Mouse (Mus musculus) liver, embryonic 12.5 days (tissue): Measurements from ENCODE around the gene Trem3. TPM values are rescaled to one million over a fixed set of nuclear protein-coding genes. Genes with fewer than 3 reads are reported as not detected.
A peak's percentile ranks its signal among the peaks of the same experiment; 100 is the strongest.

Experiments
- ATAC-seq: fragments of 200-750 bp; cut with Nextera tagmentation; 2 replicates; pipeline ENCODE4 v1.8.0; 2017; ENCODE audit warnings: moderate number of reproducible peaks, mild to moderate bottlenecking, moderate library complexity
- H3K27ac ChIP-seq: fragments of 300-500 bp; sonication (generic); 2 replicates; pipeline ENCODE4 v1.5.1; 2016; ENCODE audit warnings: mild to moderate bottlenecking
- H3K27me3 ChIP-seq: fragments of 300-500 bp; sonication (generic); replicated peaks from 2 replicates; pipeline ENCODE4 v1.6.1; 2016; ENCODE audit warnings: mild to moderate bottlenecking, moderate library complexity
- H3K36me3 ChIP-seq: fragments of 300-500 bp; sonication (generic); 2 replicates; pipeline ENCODE4 v1.6.1; 2016; ENCODE audit warnings: mild to moderate bottlenecking, moderate library complexity
- H3K4me1 ChIP-seq: fragments of 300-500 bp; sonication (generic); 2 replicates; pipeline ENCODE4 v1.6.1; 2016
- H3K4me2 ChIP-seq: fragments of 300-500 bp; sonication (generic); 2 replicates; pipeline ENCODE4 v1.6.1; 2016; ENCODE audit warnings: mild to moderate bottlenecking, moderate library complexity
- H3K4me3 ChIP-seq: fragments of 300-500 bp; sonication (generic); 2 replicates; pipeline ENCODE4 v1.5.1; 2016; ENCODE audit warnings: mild to moderate bottlenecking, moderate library complexity
- H3K9ac ChIP-seq: fragments of 300-500 bp; sonication (generic); 2 replicates; pipeline ENCODE4 v1.6.1; 2016; ENCODE audit warnings: mild to moderate bottlenecking, moderate library complexity
- H3K9me3 ChIP-seq: fragments of 300-500 bp; sonication (generic); replicated peaks from 2 replicates; pipeline ENCODE4 v1.6.1; 2016; ENCODE audit warnings: mild to moderate bottlenecking, moderate library complexity
- WGBS: fragments of 180-500 bp; shearing (Covaris S2); methylation state at CpG from one replicate; pipeline ENCODE4 v1.1.7; 2016; ENCODE audit not compliant: insufficient replicate concordance; 5-methylcytosine and 5-hydroxymethylcytosine counted together
- polyA plus RNA-seq: library from polyadenylated mRNA; unstranded; fragments of >200 nt; fragmentation: Nextera tagmentation; extraction: Ambion mirVana; gene quantifications from 2 replicates; pipeline ENCODE4 v1.2.1, GENCODE M21; 2016

Trem3 gene
- polyA plus RNA-seq, 1 experiment from 2014 or later: 0.77 TPM

GRCm38 (mm10) chr17:48250631-48251030 is 3.1 kb downstream of the Trem3 start:
- H3K4me2 ChIP-seq: no peak overlapping the region
- H3K9me3 ChIP-seq: no peaks in the 10 kb centered on the region
- H3K27me3 ChIP-seq: no peaks in the 10 kb centered on the region
- no peak overlapping the region for H3K4me3 ChIP-seq
- no peak overlapping the region for H3K27ac ChIP-seq
- H3K4me1 ChIP-seq: no peaks in the 10 kb centered on the region
- WGBS: 76% methylated on average over 7 of the region's 7 CpGs
- no peak overlapping the region for H3K9ac ChIP-seq
- no peak for ATAC-seq
- no peaks in the 10 kb centered on the region for H3K36me3 ChIP-seq

DNA sequence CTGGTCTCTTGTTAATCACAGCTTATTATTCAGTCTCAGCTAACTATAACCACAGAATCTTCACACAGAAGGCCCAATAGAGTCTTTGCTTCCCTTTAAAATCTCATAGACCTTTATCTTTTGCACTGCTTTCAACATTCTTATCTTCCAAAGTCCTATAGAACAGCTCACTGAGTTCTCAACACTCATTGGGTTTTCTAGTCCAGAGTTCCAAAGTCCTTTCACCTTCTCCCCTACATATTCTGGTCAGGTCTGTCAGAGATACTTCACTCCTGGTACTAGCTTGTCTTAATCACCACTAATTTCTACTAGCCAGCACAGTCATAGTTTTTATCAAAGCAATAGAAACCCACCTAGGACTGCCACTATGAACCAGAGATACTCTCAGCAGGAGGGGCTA is 9.0 kb downstream of the Trem3 start:
- H3K9me3 ChIP-seq: no peaks in the 10 kb centered on the region
- no peak overlapping the region for H3K4me2 ChIP-seq
- no peak for ATAC-seq

DNA sequence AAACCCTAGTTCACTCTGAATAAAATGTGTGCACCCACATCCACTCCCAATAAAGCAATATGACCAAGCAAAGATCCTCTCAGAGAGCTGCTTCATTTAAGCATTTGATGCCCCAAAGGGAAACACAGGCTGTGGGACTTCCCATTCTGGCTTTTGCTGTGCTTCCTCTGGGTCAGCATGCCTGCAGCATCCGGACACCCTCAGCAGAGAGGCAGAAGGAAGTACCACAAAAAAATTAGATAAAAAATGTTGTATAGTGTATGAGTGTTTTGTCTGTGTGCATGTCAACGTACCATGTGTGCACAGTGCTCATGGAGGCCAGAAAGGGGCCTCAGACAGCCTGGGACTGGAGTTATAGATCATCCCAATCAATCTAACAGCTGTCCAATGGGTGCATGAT is 14.3 kb downstream of the Trem3 start:
- H3K36me3 ChIP-seq: no peaks in the 10 kb centered on the region
- 48% methylated on average over 2 of the region's 2 CpGs for WGBS
- H3K27me3 ChIP-seq: no peaks in the 10 kb centered on the region
- ATAC-seq: no peak
- H3K4me1 ChIP-seq: peaks cover 18% of the 10 kb centered on the region
- no peak overlapping the region for H3K4me3 ChIP-seq
- no peaks in the 10 kb centered on the region for H3K9me3 ChIP-seq
- no peak overlapping the region for H3K27ac ChIP-seq
- no peak overlapping the region for H3K4me2 ChIP-seq
- no peak overlapping the region for H3K9ac ChIP-seq

More for the DNA sequence above, 9.0 kb downstream of the Trem3 start:
- no peak overlapping the region for H3K27ac ChIP-seq
- H3K4me1 ChIP-seq: no peaks in the 10 kb centered on the region
- no peaks in the 10 kb centered on the region for H3K36me3 ChIP-seq
- no peak overlapping the region for H3K4me3 ChIP-seq
- no peak overlapping the region for H3K9ac ChIP-seq
- H3K27me3 ChIP-seq: no peaks in the 10 kb centered on the region

DNA sequence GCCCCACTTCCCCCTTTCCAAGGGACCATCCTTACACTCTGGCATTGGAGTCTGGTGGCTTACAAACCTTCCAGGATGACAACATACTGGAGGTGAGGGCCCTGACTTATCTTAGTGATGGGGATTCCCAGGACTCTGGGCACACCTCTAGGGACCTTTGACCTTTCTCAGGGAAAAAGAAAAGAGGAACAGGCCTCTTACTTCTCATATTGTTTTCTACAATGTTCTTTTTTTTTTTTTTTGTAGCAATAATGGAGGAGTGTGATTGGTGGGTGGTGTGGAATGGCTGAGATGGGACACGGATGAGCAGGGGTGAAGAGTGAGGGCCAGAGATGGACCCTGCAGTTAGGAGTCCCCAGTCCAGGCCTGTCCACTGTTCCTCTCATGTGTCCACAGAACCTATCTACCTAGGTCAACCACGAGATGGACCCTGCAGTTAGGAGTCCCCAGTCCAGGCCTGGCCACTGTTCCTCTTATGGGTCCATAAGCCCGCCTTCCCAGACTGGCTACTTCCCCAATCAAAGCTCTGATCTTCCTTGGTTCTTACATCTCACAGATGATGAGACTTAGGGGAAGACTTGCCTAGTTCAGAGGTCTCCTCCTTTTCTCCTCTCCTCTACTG is 16.3 kb downstream of the Trem3 start, which contains the start of gene Treml4:
Gene Treml4 (plus strand): TSS at position 555 of the 622 bp plus-strand sequence.
- Histone ChIP-seq H3K9ac (no peak within 1 kb of the TSS), H3K36me3 (no peaks in the 10 kb centered on the region), H3K4me3 (no peak within 1 kb of the TSS), H3K27ac (peak within 1 kb of the TSS; percentile 61), H3K4me2 (peak within 1 kb of the TSS; percentile 14; the same call in 1 of the 2 replicates), H3K9me3 (no peaks in the 10 kb centered on the region), H3K27me3 (no peaks in the 10 kb centered on the region), H3K4me1 (peaks cover 36% of the 10 kb centered on the region)
- WGBS: 63% methylated on average over 3 of the region's 3 CpGs
- ATAC-seq: no peak

DNA sequence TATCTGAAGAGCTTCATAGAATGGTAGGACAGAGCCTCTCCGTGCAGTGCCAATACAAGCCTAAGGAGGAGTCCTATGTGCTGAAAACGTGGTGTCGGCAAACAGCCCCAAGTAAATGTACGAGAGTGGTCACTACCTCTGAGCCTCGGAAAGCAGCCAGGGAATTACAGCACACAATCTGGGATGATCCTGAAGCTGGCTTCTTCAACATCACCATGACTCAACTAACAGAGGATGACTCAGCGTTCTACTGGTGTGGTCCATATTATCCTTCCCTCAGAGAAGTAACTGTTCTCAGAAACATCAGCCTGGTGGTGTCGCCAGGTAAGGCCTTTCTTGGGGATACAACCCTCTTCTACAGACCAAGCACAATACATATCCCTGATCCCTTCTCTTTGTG is 17.1 kb downstream of the Trem3 start:
- WGBS: 74% methylated on average over 7 of the region's 7 CpGs
- Histone ChIP-seq H3K4me1 (peaks cover 43% of the 10 kb centered on the region), H3K4me3 (no peak overlapping the region), H3K27ac (peak overlapping the region; percentile 61), H3K36me3 (no peaks in the 10 kb centered on the region), H3K4me2 (peak overlapping the region; percentile 14; the same call in 1 of the 2 replicates), H3K27me3 (no peaks in the 10 kb centered on the region), H3K9me3 (no peaks in the 10 kb centered on the region), H3K9ac (no peak overlapping the region)
- ATAC-seq: peak; percentile 78

- Histone ChIP-seq H3K4me2 (no peak overlapping the region), H3K9ac (no peak overlapping the region), H3K27me3 (no peaks in the 10 kb centered on the region), H3K36me3 (no peaks in the 10 kb centered on the region), H3K4me1 (peaks cover 56% of the 10 kb centered on the region), H3K27ac (0 out of 2 replicates have a peak overlapping the region, but pooled peaks have one; percentile 1), H3K4me3 (no peak overlapping the region), H3K9me3 (no peaks in the 10 kb centered on the region)
- no peak for ATAC-seq
- WGBS: 78% methylated on average over 2 of the region's 2 CpGs
Observed at GRCm38 (mm10) chr17:48266138-48266537, 18.6 kb downstream of the Trem3 start.

GRCm38 (mm10) chr17:48266610-48267304 is 19.2 kb downstream of the Trem3 start:
- H3K4me2 ChIP-seq: no peak overlapping the region
- no peaks in the 10 kb centered on the region for H3K27me3 ChIP-seq
- no peak overlapping the region for H3K4me3 ChIP-seq
- no peak overlapping the region for H3K9ac ChIP-seq
- WGBS: 50% methylated on average over 2 of the region's 2 CpGs
- peaks cover 62% of the 10 kb centered on the region for H3K4me1 ChIP-seq
- ATAC-seq: no peak
- 0 out of 2 replicates have a peak overlapping the region, but pooled peaks have one; percentile 1 for H3K27ac ChIP-seq
- H3K36me3 ChIP-seq: no peaks in the 10 kb centered on the region
- H3K9me3 ChIP-seq: no peaks in the 10 kb centered on the region

GRCm38 (mm10) chr17:48267591-48267990 is 20.0 kb downstream of the Trem3 start:
- no peak overlapping the region for H3K9ac ChIP-seq

GRCm38 (mm10) chr17:48268276-48268675 is 20.7 kb downstream of the Trem3 start:
- no peak overlapping the region for H3K9ac ChIP-seq
- H3K36me3 ChIP-seq: no peaks in the 10 kb centered on the region
- no peak overlapping the region for H3K27ac ChIP-seq
- no peaks in the 10 kb centered on the region for H3K27me3 ChIP-seq
- no peaks in the 10 kb centered on the region for H3K9me3 ChIP-seq
- ATAC-seq: no peak
- H3K4me3 ChIP-seq: no peak overlapping the region
- no peak overlapping the region for H3K4me2 ChIP-seq
- H3K4me1 ChIP-seq: peaks cover 75% of the 10 kb centered on the region

More at GRCm38 (mm10) chr17:48267591-48267990, 20.0 kb downstream of the Trem3 start:
- Histone ChIP-seq H3K27ac (no peak overlapping the region), H3K4me1 (peaks cover 68% of the 10 kb centered on the region), H3K9me3 (no peaks in the 10 kb centered on the region), H3K27me3 (no peaks in the 10 kb centered on the region), H3K36me3 (no peaks in the 10 kb centered on the region), H3K4me3 (no peak overlapping the region), H3K4me2 (peak overlapping the region; percentile 0; the same call in 1 of the 2 replicates)
- WGBS: 19% methylated on average over 1 of the region's 1 CpGs
- peak; percentile 25; the same call in 1 of the 2 replicates for ATAC-seq

- peak overlapping the region; percentile 67 for H3K4me2 ChIP-seq
- no peaks in the 10 kb centered on the region for H3K27me3 ChIP-seq
- ATAC-seq: no peak
- H3K4me3 ChIP-seq: no peak overlapping the region
- 52% methylated on average over 4 of the region's 4 CpGs for WGBS
- H3K9ac ChIP-seq: peak overlapping the region; percentile 32; the same call in 1 of the 2 replicates
- H3K4me1 ChIP-seq: peaks cover 82% of the 10 kb centered on the region
- no peaks in the 10 kb centered on the region for H3K9me3 ChIP-seq
- H3K36me3 ChIP-seq: no peaks in the 10 kb centered on the region
- H3K27ac ChIP-seq: peak overlapping the region; percentile 94
Observed at GRCm38 (mm10) chr17:48269833-48270232, 22.3 kb downstream of the Trem3 start.

DNA sequence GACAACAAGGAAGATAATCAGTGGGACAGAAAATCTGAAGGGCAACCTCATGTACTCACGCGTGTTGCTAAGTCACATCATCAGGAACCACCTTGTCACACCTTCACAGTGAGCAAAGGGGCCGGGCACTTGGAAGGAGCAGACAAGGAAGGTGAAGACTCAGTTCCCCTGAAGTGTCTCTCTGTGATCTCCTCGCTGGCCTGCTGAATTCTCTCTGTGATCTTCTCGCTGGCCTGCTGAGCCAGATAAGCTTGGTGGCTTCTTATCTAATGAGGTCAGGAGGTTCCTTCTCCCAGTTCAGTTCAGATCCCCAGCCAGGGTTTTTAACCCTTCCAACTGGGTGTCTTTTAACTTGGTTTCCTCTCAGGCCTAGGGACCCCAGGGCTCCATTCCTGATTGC is 24.6 kb downstream of the Trem3 start:
- H3K9ac ChIP-seq: peak overlapping the region; percentile 63
- H3K4me1 ChIP-seq: peaks cover 85% of the 10 kb centered on the region
- WGBS: 14% methylated on average over 5 of the region's 5 CpGs
- H3K36me3 ChIP-seq: no peaks in the 10 kb centered on the region
- no peaks in the 10 kb centered on the region for H3K27me3 ChIP-seq
- no peaks in the 10 kb centered on the region for H3K9me3 ChIP-seq
- peak; percentile 94 for ATAC-seq
- peak overlapping the region; percentile 67 for H3K4me2 ChIP-seq
- peak overlapping the region; percentile 94 for H3K27ac ChIP-seq
- H3K4me3 ChIP-seq: peak overlapping the region; percentile 40

DNA sequence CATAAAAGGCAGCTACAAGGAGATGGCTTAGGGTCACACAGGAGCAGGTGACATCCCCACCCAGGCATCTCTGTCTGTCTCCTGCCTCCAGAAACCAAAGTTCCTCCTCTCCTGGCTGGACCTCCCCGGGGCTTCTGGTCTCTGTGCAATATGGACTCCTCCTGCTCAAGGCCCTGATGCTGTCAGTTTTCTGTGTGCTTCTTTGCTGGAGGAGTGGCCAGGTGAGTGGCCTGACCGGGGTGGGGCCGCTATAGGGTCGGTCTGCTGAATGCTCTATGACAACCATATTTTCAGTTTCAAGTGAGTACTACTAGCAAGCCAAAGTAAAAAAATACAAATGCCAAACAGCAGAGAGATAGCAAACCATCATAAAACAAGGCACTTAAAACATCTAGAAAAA is 25.0 kb downstream of the Trem3 start:
- peak overlapping the region; percentile 40 for H3K4me3 ChIP-seq
- WGBS: 47% methylated on average over 4 of the region's 4 CpGs
- peak; percentile 54 for ATAC-seq
- peak overlapping the region; percentile 94 for H3K27ac ChIP-seq
- H3K9me3 ChIP-seq: no peaks in the 10 kb centered on the region
- peak overlapping the region; percentile 67 for H3K4me2 ChIP-seq
- no peaks in the 10 kb centered on the region for H3K36me3 ChIP-seq
- peak overlapping the region; percentile 63 for H3K9ac ChIP-seq
- H3K27me3 ChIP-seq: no peaks in the 10 kb centered on the region
- H3K4me1 ChIP-seq: peaks cover 80% of the 10 kb centered on the region
